Mouse (Mus musculus): Measurements from ENCODE around the gene Pcp4l1.

Gene Pcp4l1

GRCm38 (mm10) chr1:171135600-171135999 is 60.5 kb downstream of the Pcp4l1 start:
- DNase-seq (ENCODE audit: low spot score) = no peak

- DNase-seq (ENCODE audit: low spot score) = no peak
Measured at GRCm38 (mm10) chr1:171130971-171131370, 65.1 kb downstream of the Pcp4l1 start.

GRCm38 (mm10) chr1:171129251-171129650 is 66.8 kb downstream of the Pcp4l1 start:
- DNase-seq (ENCODE audit: low spot score) = peak; percentile 19

- no peak for DNase-seq (ENCODE audit: low spot score)
Measured at GRCm38 (mm10) chr1:171124398-171124797, 71.7 kb downstream of the Pcp4l1 start.

Measured in embryo, embryonic 10 days (tissue).